Mouse (Mus musculus): ENCODE data around the gene Scgb1b17. TPM values are rescaled to one million over a fixed set of nuclear protein-coding genes. Genes with fewer than 3 reads are reported as not detected.
"Not testable (repeated sequence)": the region's sequence is repeated elsewhere in the genome, so short reads cannot be mapped to it uniquely, and the experiment has no call there.

Gene Scgb1b17
- total RNA-seq (2021) = not detected

- intact Hi-C loops (cut with DNase I); DNase-seq (ENCODE audit: low spot score in 2 of 2): not testable (repeated sequence)
Observed at GRCm38 (mm10) chr7:33063149-33063548, at the start of gene Scgb1b17. Gene Scgb1b17, plus strand, starts transcription at chr7:33063449.

- not testable (repeated sequence) for DNase-seq (ENCODE audit: low spot score in 2 of 2)
Observed at GRCm38 (mm10) chr7:33056461-33056860, 6.8 kb upstream of the Scgb1b17 start, which contains the start of gene Scgb2b17. Gene Scgb2b17, minus strand, starts transcription at chr7:33056561.

More at GRCm38 (mm10) chr7:33056461-33056860, 6.8 kb upstream of the Scgb1b17 start, which contains the start of gene Scgb2b17:
- intact Hi-C loops (cut with DNase I) = not testable (repeated sequence)

Other genes starting within 250 kb of the Scgb1b17 start
- not detected for gene Scgb2b15, start 233.8 kb upstream of the Scgb1b17 start, total RNA-seq (2021)
- gene Scgb1b15, start 226.9 kb upstream of the Scgb1b17 start, total RNA-seq (2021) = not detected
- not detected for gene Scgb2b17, start 6.9 kb upstream of the Scgb1b17 start, total RNA-seq (2021)
- not detected for gene Scgb2b18, start 110.4 kb downstream of the Scgb1b17 start, total RNA-seq (2021)
- not detected for gene Scgb1b18, start 122.1 kb downstream of the Scgb1b17 start, total RNA-seq (2021)
- gene Scgb2b19, start 216.9 kb downstream of the Scgb1b17 start, total RNA-seq (2021) = not detected
- not detected for gene Scgb1b19, start 223.8 kb downstream of the Scgb1b17 start, total RNA-seq (2021)